Mouse (Mus musculus): ENCODE results near the gene Dazap2. TPM values are rescaled to one million over a fixed set of nuclear protein-coding genes. Genes with fewer than 3 reads are reported as not detected.

Dazap2 gene
- total and polyA plus RNA-seq, 3 experiments: 56.0 to 213 (median 159) TPM

GRCm38 (mm10) chr15:100577972-100578371 lies 37.2 kb upstream of the Dazap2 start:
- H3K9me3 ChIP-seq (replicated peaks; ENCODE audit: low read length): no peaks in the 10 kb centered on the region
- no peak for TF ChIP-seq ELF1 (IDR thresholded peaks at IDR 0.05; ENCODE audit: low read depth, low read length)
- TF ChIP-seq MXI1 (IDR thresholded peaks at IDR 0.05; ENCODE audit: low read depth, low read length): no peak
- TF ChIP-seq BHLHE40 (IDR thresholded peaks at IDR 0.05; ENCODE audit: low read depth, low read length): no peak
- TF ChIP-seq MAZ (IDR thresholded peaks at IDR 0.05; ENCODE audit: low read depth, low read length): no peak
- TF ChIP-seq USF2 (conservative IDR thresholded peaks at IDR 0.05; ENCODE audit: low read depth, low read length): no peak
- TF ChIP-seq ZC3H11A (IDR thresholded peaks at IDR 0.05; ENCODE audit: low read depth, low read length): no peak
- H3K36me3 ChIP-seq (replicated peaks in 1 of 2; ENCODE audit: control insufficient read depth in 1 of 2, insufficient read depth in 1 of 2, low read length in 1 of 2): peaks cover 0 to 20% of the 10 kb centered on the region in 2 experiments
- dilution Hi-C loops (cut with MboI; ENCODE audit: extremely low pct_ligation_motif_present, extremely low pct_unique_long_range_greater_than_20kb, low sequenced_read_pairs) (no loop called here), in situ Hi-C loops (cut with MboI; ENCODE audit: low pct_ligation_motif_present, low pct_unique_long_range_greater_than_20kb, low sequenced_read_pairs) (no loop called here)
- no peak overlapping the region for H3K27ac ChIP-seq (ENCODE audit: insufficient read depth, low read depth)
- no peak overlapping the region for H3K9ac ChIP-seq (ENCODE audit: insufficient read depth, low read depth)
- no peak overlapping the region for H3K4me2 ChIP-seq (ENCODE audit: insufficient read depth, low read depth, poor library complexity, severe bottlenecking)
- no peaks in the 10 kb centered on the region for H3K79me2 ChIP-seq (replicated peaks; ENCODE audit: control insufficient read depth, extremely low read depth, insufficient read depth, poor library complexity, severe bottlenecking)
- no peaks in the 10 kb centered on the region for H3K27me3 ChIP-seq (replicated peaks)
- no peak overlapping the region for H3K4me3 ChIP-seq (replicated peaks in 1 of 3; ENCODE audit: low read depth in 2 of 3, low read length in 2 of 3, poor library complexity in 1 of 3)
- no peaks in the 10 kb centered on the region for H3K4me1 ChIP-seq (ENCODE audit: control insufficient read depth in 1 of 2, insufficient read depth in 2 of 2)
- no peak for DNase-seq (ENCODE audit: extremely low read depth)

GRCm38 (mm10) chr15:100580108-100580507 lies 35.0 kb upstream of the Dazap2 start:
- H3K36me3 ChIP-seq (replicated peaks in 1 of 2; ENCODE audit: control insufficient read depth in 1 of 2, insufficient read depth in 1 of 2, low read length in 1 of 2): peaks cover 0 to 23% of the 10 kb centered on the region in 2 experiments
- H3K4me2 ChIP-seq (ENCODE audit: insufficient read depth, low read depth, poor library complexity, severe bottlenecking): no peak overlapping the region
- no peak overlapping the region for H3K27ac ChIP-seq (ENCODE audit: insufficient read depth, low read depth)
- H3K9ac ChIP-seq (ENCODE audit: insufficient read depth, low read depth): no peak overlapping the region
- TF ChIP-seq CHD2 (IDR thresholded peaks at IDR 0.05; ENCODE audit: low read length) (no peak), SMC3 (IDR thresholded peaks at IDR 0.05; ENCODE audit: low read depth, low read length) (no peak), RAD21 (IDR thresholded peaks at IDR 0.05; ENCODE audit: low read depth, low read length) (no peak), TBP (conservative IDR thresholded peaks at IDR 0.05; ENCODE audit: low read depth, low read length) (no peak), IRF4 (IDR thresholded peaks at IDR 0.05; ENCODE audit: low read depth, low read length) (no peak), PAX5 (IDR thresholded peaks at IDR 0.05; ENCODE audit: low read length) (no peak), ZC3H11A (IDR thresholded peaks at IDR 0.05; ENCODE audit: low read depth, low read length) (no peak), GABPA (IDR thresholded peaks at IDR 0.05; ENCODE audit: insufficient replicate concordance, low read depth, low read length) (no peak), E2F4 (IDR thresholded peaks at IDR 0.05; ENCODE audit: insufficient replicate concordance, low read depth, low read length) (no peak), MAZ (IDR thresholded peaks at IDR 0.05; ENCODE audit: low read depth, low read length) (no peak), MYC (IDR thresholded peaks at IDR 0.05; ENCODE audit: low read depth, low read length) (no peak), CHD1 (IDR thresholded peaks at IDR 0.05; ENCODE audit: low read depth, low read length) (no peak), EP300 (IDR thresholded peaks at IDR 0.05; ENCODE audit: low read length) (no peak), NELFE (IDR thresholded peaks at IDR 0.05; ENCODE audit: low read depth, low read length) (no peak), CTCF (conservative IDR thresholded peaks at IDR 0.05 in 1 of 2, IDR thresholded peaks at IDR 0.05 in 1 of 2; ENCODE audit: low read depth in 2 of 2, low read length in 2 of 2) (no peak), ZMIZ1 (IDR thresholded peaks at IDR 0.05; ENCODE audit: low read depth, low read length) (no peak), ZKSCAN1 (IDR thresholded peaks at IDR 0.05; ENCODE audit: borderline replicate concordance, low read depth, low read length) (no peak), JUN (IDR thresholded peaks at IDR 0.05; ENCODE audit: insufficient read depth, low read depth, low read length) (no peak)
- in situ Hi-C loops (cut with MboI; ENCODE audit: low pct_ligation_motif_present, low pct_unique_long_range_greater_than_20kb, low sequenced_read_pairs) (no loop called here), dilution Hi-C loops (cut with MboI; ENCODE audit: extremely low pct_ligation_motif_present, extremely low pct_unique_long_range_greater_than_20kb, low sequenced_read_pairs) (no loop called here)
- no peaks in the 10 kb centered on the region for H3K4me1 ChIP-seq (ENCODE audit: control insufficient read depth in 1 of 2, insufficient read depth in 2 of 2)
- H3K4me3 ChIP-seq (replicated peaks in 1 of 3; ENCODE audit: low read depth in 2 of 3, low read length in 2 of 3, poor library complexity in 1 of 3): no peak overlapping the region
- H3K79me2 ChIP-seq (replicated peaks; ENCODE audit: control insufficient read depth, extremely low read depth, insufficient read depth, poor library complexity, severe bottlenecking): no peaks in the 10 kb centered on the region
- no peaks in the 10 kb centered on the region for H3K27me3 ChIP-seq (replicated peaks)
- H3K9me3 ChIP-seq (replicated peaks; ENCODE audit: low read length): no peaks in the 10 kb centered on the region
- no peak for DNase-seq (ENCODE audit: extremely low read depth)
